Mouse (Mus musculus) spleen, adult 2 months (tissue): ENCODE results near the gene Ldb1.

ENCODE experiments used
- CTCF ChIP-seq: fragments of 200-500 bp; IDR thresholded peaks from 2 replicates; pipeline ENCODE4 v1.5.1; 2011; ENCODE audit warnings: mild to moderate bottlenecking, inconsistent platforms; ENCODE audit not compliant: insufficient read depth, insufficient read length, insufficient replicate concordance; ENCODE audit errors: extremely low read depth
- POLR2A ChIP-seq: fragments of 200-500 bp; IDR thresholded peaks from 2 replicates; pipeline ENCODE4 v1.6.1; 2011; ENCODE audit warnings: low read depth, low read length, inconsistent platforms

GRCm38 (mm10) chr19:46037243-46037924 is 7.6 kb downstream of the Ldb1 start:
- no peak for TF ChIP-seq CTCF
- TF ChIP-seq POLR2A, result no peak
